Mouse (Mus musculus) testis, adult 2 months (tissue): ENCODE data around the gene Hoxb8.

ENCODE experiments used
- CTCF ChIP-seq: fragments of 200-500 bp; IDR thresholded peaks from 2 replicates; pipeline ENCODE4 v1.5.1; 2012; ENCODE audit warnings: low read depth, mild to moderate bottlenecking, inconsistent platforms, low read length, moderate library complexity; ENCODE audit not compliant: control insufficient read depth, insufficient read depth, insufficient replicate concordance
- POLR2A ChIP-seq: fragments of 200-500 bp; IDR thresholded peaks from 2 replicates; pipeline ENCODE4 v1.6.1; 2012; ENCODE audit warnings: low read depth, mild to moderate bottlenecking, inconsistent platforms, low read length, moderate library complexity; ENCODE audit not compliant: control insufficient read depth

- TF ChIP-seq CTCF (no peak), POLR2A (no peak)
These were observed 8.1 kb downstream of the Hoxb8 start for GRCm38 (mm10) chr11:96289837-96290236.
